Mouse (Mus musculus) spleen, adult 12 weeks (tissue): ENCODE data around the gene Polh.

ENCODE experiments used
- DNase-seq: peaks from one replicate; pipeline ENCODE4 v3.0.0; 2022; ENCODE audit warnings: low spot score

Gene Polh

DNA sequence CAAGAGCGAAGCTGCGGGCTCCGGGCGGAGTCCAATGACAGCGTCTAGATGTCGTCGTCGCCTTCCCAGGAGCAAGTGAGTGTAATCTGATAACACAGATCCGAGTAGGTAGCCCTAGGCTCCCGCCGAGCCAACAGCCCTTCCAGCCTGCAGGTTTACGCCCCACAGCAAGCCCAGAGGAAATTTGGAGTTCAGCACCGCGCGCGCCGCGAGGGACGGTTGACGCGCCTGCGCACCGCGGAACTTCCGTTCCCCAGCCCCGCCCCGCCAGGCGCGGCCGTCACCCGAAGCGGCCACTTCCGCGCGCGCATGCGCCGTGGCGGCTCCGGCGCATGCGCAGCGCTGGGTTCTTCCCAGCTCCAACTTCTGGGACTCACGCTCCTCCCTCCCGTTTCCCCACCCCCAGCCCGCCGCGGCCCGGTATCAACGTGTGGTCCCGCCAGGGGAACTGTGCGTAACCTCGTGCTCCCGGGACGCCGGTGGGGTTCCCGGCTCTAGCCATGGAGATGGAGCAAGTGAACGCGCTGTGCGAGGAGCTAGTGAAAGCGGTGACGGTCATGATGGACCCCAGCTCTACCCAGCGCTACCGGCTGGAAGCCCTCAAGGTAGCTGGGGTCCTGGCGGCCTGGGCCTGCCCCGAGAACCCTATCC is at the start of gene Polh, which contains the start of gene Xpo5:
Polh (minus strand) TSS at position 225 of the 651 bp plus-strand sequence.
Xpo5 (plus strand) TSS at position 362 of the 651 bp plus-strand sequence.
- DNase-seq, result peak; percentile 93

- DNase-seq, result no peak
These were observed 48.7 kb upstream of the Polh start for GRCm38 (mm10) chr17:46251174-46251573.

DNA sequence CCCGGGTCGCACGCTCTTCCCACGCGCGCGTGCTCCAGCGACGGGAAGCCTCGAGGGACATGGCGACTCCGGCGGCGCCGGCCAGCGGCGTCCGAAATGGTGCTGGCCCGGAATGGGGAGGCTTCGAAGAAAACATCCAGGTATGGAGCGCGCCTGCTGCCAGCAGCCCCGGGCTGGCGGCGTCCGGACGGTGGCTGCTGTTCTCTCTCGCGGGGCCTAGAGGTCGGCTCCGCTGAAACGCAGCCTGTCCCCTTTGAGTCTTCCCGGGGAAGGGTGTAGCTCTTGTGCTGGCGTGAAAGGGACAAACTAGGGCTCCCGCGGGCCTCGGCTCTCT is 45.7 kb upstream of the Polh start:
- DNase-seq, result no peak

DNA sequence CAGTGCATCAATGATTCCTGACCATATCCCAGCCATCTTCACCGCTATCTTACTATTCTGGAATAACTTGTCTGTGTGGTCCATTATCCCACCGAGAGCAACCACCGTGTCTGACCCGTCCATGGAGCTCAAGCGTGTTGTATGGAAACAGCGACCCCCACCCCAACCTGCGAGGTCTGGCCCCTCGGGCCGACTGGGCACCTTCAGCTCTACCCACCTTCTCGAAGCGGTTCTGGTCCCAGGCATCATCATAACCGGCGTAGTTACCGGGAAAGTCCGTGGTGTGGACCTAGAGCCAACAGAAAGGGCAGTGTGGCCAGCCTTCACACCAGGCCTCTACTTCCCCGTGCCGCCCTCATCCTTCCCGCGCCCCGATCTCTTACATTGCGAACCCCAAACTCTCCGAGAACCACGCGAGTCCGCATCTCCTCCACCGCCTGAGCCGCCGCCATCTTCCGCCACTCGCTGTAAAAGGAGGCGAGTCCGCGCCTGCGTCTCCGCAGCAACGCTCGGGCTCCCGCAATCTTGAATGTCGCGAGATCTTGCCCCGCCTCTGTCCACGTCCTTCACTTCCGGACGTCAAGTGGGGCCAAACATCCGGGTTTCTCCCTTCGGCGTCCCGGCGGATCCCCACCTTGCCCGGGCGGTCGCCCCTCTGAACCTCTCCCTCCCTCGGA is 45.2 kb upstream of the Polh start, which contains the start of the genes Polr1c and Yipf3:
Polr1c (minus strand) TSS at position 543 of the 677 bp plus-strand sequence.
Yipf3 (plus strand) TSS at position 569 of the 677 bp plus-strand sequence.
- DNase-seq, result peak; percentile 90

DNA sequence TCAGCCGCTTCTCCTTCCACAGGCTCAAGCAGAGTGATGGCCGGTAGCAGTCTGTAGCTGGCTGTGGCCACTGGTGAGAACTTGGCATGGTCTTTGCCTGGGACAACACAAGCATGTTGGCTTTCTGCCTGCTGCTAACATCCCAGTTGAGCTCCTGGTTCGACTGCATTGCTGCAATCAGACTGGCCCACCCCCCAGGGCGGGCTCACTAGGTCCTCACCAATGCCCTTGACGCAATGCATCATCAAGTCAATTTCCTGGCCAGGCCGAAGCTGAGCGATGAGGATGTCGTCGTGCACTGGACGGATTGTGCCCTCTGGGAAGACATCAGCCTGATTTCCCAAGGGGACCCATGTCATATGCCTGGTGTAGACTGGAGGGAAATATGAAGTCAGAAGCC is 42.1 kb upstream of the Polh start:
- DNase-seq, result no peak

- DNase-seq, result no peak
These were observed 41.2 kb upstream of the Polh start for GRCm38 (mm10) chr17:46243624-46244023.

DNA sequence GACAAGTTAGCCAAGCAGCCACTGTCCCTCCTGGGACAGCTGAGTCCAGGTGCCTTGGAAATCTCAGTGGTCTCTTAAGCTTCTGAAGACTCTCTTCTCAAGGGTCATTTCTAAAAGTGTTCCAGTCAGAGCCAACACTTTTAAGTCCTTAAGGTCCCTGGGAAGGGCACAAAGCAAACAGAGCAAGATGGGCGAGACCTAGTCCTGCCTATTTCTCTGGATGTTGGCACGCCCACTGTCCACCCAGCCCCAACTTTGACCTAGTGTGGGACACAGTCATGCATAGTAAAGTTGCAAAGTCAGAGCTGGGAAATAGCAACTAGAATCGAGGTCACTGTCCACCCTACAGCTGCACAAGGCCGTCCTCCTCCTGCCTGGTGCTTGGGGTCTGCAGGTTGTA is 40.5 kb upstream of the Polh start:
- no peak for DNase-seq

DNA sequence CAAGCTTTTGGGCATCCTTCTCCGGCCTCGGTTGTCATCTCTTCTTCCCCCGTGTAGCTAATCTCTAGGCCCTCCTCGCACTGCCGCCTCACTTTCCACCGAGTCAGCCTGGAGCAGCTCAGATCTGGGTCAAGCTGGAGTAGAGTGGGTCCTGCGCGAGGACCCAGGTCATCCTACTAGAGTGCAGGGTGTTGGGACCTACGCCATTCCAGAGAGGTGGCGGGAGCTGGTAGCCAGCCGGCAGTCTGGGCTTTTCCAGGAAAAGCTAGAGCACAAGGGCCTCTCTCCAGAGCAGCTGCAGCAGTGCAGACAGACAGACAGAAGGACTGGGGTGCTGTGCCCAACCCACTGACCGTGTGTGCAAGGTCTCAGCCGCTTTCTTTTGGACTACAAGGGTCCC is 39.8 kb upstream of the Polh start:
- DNase-seq, result no peak

DNA sequence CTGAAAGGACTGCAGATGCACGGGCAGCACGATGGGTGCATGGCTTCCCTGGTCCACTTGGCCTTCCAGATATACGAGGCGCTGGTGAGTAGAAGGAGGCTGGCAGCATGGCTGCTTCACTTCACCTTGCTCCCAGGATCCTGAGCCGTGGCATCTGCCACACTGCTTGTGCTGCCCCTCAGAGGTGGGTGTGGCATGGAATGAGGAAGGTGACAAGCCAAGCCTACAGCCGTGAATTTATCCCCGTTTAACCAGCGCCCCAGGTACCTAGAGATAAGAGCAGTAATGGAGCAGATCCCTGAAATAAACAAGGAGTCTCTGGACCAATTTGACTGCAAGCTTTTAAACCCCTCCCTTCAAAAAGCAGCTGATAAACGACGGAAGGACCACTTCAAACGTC is 39.0 kb upstream of the Polh start:
- no peak for DNase-seq

- no peak for DNase-seq
These were observed 37.2 kb upstream of the Polh start for GRCm38 (mm10) chr17:46239516-46240114.

- no peak for DNase-seq
These were observed 35.0 kb upstream of the Polh start for GRCm38 (mm10) chr17:46237480-46237879.

DNA sequence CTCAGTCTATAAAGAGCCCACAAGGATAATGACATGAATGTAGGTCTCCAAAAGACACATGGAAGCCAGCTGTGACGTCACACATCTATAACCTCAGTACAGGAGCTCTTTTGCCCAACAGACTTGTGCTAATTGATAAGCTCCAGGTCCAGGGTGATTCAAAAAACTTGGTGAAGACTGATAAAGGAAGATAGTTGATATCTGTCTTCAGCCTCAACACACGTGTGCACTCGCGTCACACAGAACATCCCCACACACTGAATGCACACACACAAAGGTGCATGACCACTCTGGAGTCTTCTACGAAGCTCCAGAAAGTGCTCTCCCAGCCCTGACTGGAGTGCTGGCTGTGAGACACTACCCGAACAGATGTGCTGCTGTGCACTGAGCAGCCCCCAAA is 34.6 kb upstream of the Polh start:
- no peak for DNase-seq

- DNase-seq, result no peak
These were observed 33.6 kb upstream of the Polh start for GRCm38 (mm10) chr17:46236067-46236466.

GRCm38 (mm10) chr17:46227576-46227975 is 25.1 kb upstream of the Polh start:
- DNase-seq, result no peak

DNA sequence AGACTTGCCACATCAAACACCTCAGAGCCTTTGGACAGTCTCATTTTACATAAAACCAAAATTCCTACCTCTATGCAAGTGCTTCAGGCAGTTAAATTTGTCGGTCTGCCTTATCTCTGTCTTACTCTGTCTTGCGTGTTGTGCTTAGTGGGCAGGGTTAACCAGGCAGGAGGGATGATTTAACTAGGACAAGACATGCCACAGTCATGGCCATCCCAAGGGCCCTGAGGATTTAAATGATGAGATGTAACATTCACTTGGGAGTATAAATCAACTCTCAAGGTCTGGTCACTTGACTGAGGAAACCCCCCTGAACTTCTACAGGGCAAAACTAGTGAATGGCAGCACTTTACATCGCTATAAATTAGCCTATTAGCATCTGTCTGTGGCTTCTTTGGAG is 19.2 kb upstream of the Polh start:
- DNase-seq, result no peak

DNA sequence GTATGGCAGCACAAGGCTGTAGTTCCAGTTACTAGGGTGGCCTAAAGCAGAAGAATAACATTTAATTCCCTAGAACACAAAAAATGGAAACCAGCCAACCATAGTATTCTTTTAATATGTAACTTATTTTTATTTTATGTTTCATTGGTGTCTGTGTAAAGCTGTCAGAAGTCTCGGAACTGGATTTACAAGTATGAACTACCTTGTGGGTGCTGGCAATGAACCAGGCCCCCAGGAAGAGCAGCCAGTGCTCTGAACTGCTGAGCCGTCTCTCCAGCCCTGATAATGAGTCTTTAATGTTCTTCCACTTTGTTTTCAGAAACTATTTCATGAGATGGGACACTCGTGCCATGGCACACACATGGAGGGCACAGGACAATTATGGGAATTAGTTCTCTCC is 8.1 kb upstream of the Polh start:
- no peak for DNase-seq

- DNase-seq, result no peak
These were observed 4.2 kb upstream of the Polh start for GRCm38 (mm10) chr17:46206676-46207075.

DNA sequence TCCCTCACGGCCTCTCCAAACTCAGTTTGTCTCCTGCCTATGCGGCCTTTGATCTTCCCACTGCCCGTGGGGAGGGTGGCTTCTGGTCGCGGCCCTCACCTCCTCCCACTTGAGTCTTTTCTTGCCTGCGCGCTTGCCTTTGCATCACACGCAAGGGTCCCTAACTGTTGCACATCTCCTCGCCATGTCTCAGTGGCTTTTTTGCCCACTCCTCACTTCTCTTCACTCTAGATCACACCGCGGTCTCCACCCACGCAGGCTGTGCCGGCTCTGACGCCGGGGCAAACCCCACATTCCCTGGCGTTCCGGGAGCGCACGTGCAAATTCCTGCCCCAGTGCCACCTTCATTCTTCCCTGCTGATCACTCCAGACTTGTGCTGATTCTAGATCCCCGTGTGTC is 633 bp upstream of the Polh start:
- no peak for DNase-seq

DNA sequence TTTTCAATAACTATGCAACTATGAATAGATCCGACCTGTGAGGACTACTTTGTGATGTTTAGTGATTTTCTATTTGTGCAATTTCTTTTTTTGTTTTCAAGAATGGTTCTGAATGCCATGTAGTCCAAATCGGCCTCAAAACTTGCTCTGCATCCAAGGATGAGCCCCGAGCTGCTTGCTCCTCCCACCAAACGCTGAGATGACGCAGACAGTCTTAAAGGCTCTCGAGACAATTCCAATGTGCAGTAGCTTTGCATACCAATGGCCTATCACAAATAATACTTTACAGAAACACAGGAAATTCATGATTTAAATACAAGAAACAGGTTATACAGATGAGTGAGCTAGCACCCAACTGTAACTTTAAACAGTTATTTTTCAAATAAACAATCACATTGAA is 1.3 kb downstream of the Polh start:
- no peak for DNase-seq

DNA sequence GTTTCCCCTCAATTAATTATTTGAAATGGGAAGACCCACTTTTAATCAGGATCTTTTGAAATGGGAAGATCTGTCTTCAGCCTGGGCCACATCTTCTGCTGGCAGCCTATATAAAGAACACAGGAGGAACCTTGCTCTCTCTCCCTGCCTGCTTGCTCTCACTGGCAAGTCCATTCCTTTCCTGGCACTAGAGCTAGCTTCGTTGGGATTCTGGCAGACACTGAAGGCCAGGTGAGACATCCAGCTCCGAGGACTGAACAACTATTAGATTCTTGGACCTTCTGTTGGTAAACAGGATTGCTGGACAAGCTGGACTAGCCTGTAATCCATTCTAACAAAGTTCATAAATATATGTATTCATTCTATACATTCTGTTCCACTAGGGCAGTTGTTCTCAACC is 13.6 kb downstream of the Polh start:
- DNase-seq, result no peak

GRCm38 (mm10) chr17:46182273-46182672 is 20.2 kb downstream of the Polh start:
- no peak for DNase-seq

GRCm38 (mm10) chr17:46170538-46170937 is 31.9 kb downstream of the Polh start:
- no peak for DNase-seq

- no peak for DNase-seq
These were observed 33.7 kb downstream of the Polh start for GRCm38 (mm10) chr17:46168768-46169167.
